Mouse (Mus musculus) heart, postnatal 0 days (tissue): Measurements from ENCODE around the gene Fam163a.

ENCODE experiments used
- CTCF ChIP-seq: IDR thresholded peaks from 2 replicates; pipeline ENCODE4 v1.5.1; 2016; ENCODE audit warnings: antibody characterized with exemption, control low read depth, low read depth
- EP300 ChIP-seq: IDR thresholded peaks from 2 replicates; pipeline ENCODE4 v1.6.1; 2016; ENCODE audit warnings: antibody characterized with exemption, low read depth

- TF ChIP-seq CTCF = no peak
- no peak for TF ChIP-seq EP300
These were observed 3.8 kb downstream of the Fam163a start for GRCm38 (mm10) chr1:156201069-156201468.
